Mouse (Mus musculus) monocyte, adult 5-6 weeks (primary cell): ENCODE data around the gene Hmg20b. TPM values are rescaled to one million over a fixed set of nuclear protein-coding genes. Genes with fewer than 3 reads are reported as not detected.

ENCODE experiments used
- ATAC-seq: fragments of 153-309, 156-312 bp; replicated peaks from 2 replicates; pipeline ENCODE4 v1.8.0; 2017; ENCODE audit warnings: mild to moderate bottlenecking; ENCODE audit not compliant: low TSS enrichment, insufficient number of reproducible peaks, severe bottlenecking, poor library complexity, low FRiP score
- total RNA-seq: library from RNA; stranded (forward); fragments of 200-1000, 200-491, 200-594 nt; gene quantifications from 3 replicates; pipeline ENCODE4 v1.2.3, GENCODE M21; 2017

Hmg20b gene
- total RNA-seq, 1 experiment from 2014 or later, result 28.8 TPM

DNA sequence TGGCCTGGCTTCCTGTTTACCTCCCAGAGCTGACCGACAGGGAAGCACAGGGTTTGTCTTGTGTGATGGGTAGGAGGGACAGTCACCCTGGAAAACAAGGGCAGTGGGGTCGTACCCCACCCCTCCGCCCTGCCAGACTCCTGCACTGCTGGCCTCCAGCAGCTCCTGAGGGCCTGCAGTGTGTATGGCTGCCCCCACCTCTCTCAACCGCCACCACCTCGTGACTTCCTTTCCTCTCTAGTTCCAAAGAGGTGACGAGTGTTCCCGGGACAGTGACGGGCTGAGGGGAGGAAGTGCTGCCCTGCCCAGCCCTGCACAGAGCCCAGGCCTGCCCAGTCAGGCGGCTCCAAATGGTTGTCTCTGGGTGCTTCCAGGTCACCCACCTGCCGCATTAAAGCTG, 52.4 kb downstream of the Hmg20b start:
- ATAC-seq, result peak; percentile 46

GRCm38 (mm10) chr10:81297246-81297645, 53.0 kb downstream of the Hmg20b start:
- ATAC-seq, result no peak

Other genes with a start within 250 kb of the Hmg20b start
- gene Map2k2, start 244.6 kb downstream of the Hmg20b start, total RNA-seq, result 62.4 to 77.3 TPM (median 66.5 TPM) in 3 replicates
- gene Zbtb7a, start 215.3 kb downstream of the Hmg20b start, total RNA-seq, result 28.4 to 40.6 TPM (median 30.5 TPM) in 3 replicates
- gene Pias4, start 182.6 kb downstream of the Hmg20b start, total RNA-seq, result 13.0 to 24.9 TPM (median 21.2 TPM) in 3 replicates
- 1,029 to 1,258 TPM (median 1,077 TPM) in 3 replicates for gene Eef2, start 173.8 kb downstream of the Hmg20b start, total RNA-seq
- 30.4 to 45.3 TPM (median 37.3 TPM) in 3 replicates for gene Dapk3, start 167.5 kb downstream of the Hmg20b start, total RNA-seq
- 0.49 TPM in 1 of 3 replicates, not detected in the others for gene 4930442H23Rik, start 166.6 kb downstream of the Hmg20b start, total RNA-seq
- not detected in 3 replicates for gene Nmrk2, start 148.4 kb downstream of the Hmg20b start, total RNA-seq
- gene Atcay, start 119.6 kb downstream of the Hmg20b start, total RNA-seq, result not detected in 3 replicates
- 0.10 to 0.58 TPM in 2 of 3 replicates, not detected in the other for gene Zfr2, start 117.3 kb downstream of the Hmg20b start, total RNA-seq
- gene Matk, start 97.5 kb downstream of the Hmg20b start, total RNA-seq, result 10.2 to 29.6 TPM (median 11.9 TPM) in 3 replicates
- gene Mrpl54, start 83.5 kb downstream of the Hmg20b start, total RNA-seq, result 77.4 to 89.3 TPM (median 78.0 TPM) in 3 replicates
- 8.9 to 13.4 TPM (median 11.5 TPM) in 3 replicates for gene Apba3, start 83.5 kb downstream of the Hmg20b start, total RNA-seq
- gene Tjp3, start 58.9 kb downstream of the Hmg20b start, total RNA-seq, result 2.6 to 8.9 TPM (median 3.0 TPM) in 3 replicates
- 47.3 to 69.4 TPM (median 50.3 TPM) in 3 replicates for gene Pip5k1c, start 57.5 kb downstream of the Hmg20b start, total RNA-seq
- 24.5 to 34.3 TPM (median 25.5 TPM) in 3 replicates for gene Cactin, start 29.4 kb downstream of the Hmg20b start, total RNA-seq
- 0.19 TPM in 1 of 3 replicates, not detected in the others for gene Tbxa2r, start 21.7 kb downstream of the Hmg20b start, total RNA-seq
- not detected in 3 replicates for gene Gipc3, start 7.2 kb downstream of the Hmg20b start, total RNA-seq
- 5.3 to 9.6 TPM (median 6.3 TPM) in 3 replicates for gene Mfsd12, start 7.0 kb upstream of the Hmg20b start, total RNA-seq
- 1.4 to 2.4 TPM in 2 of 3 replicates, not detected in the other for gene 4930404N11Rik, start 15.3 kb upstream of the Hmg20b start, total RNA-seq
- gene Fzr1, start 28.0 kb upstream of the Hmg20b start, total RNA-seq, result 8.2 to 12.9 TPM (median 11.7 TPM) in 3 replicates
- 18.6 to 22.3 TPM (median 20.9 TPM) in 3 replicates for gene Dohh, start 33.9 kb upstream of the Hmg20b start, total RNA-seq
- 2.3 to 3.7 TPM in 2 of 3 replicates, not detected in the other for gene Gm48551, start 34.0 kb upstream of the Hmg20b start, total RNA-seq
- gene Gm48552, start 38.5 kb upstream of the Hmg20b start, total RNA-seq, result not detected in 3 replicates
- 3.9 to 7.9 TPM (median 6.3 TPM) in 3 replicates for gene Smim24, start 42.6 kb upstream of the Hmg20b start, total RNA-seq
- 4.1 to 7.6 TPM (median 5.1 TPM) in 3 replicates for gene Nfic, start 105.2 kb upstream of the Hmg20b start, total RNA-seq
- gene Celf5, start 132.2 kb upstream of the Hmg20b start, total RNA-seq, result 0.32 TPM in 1 of 3 replicates, not detected in the others
- gene Ncln, start 145.9 kb upstream of the Hmg20b start, total RNA-seq, result 42.6 to 86.4 TPM (median 79.6 TPM) in 3 replicates
- 20.5 to 50.8 TPM (median 33.5 TPM) in 3 replicates for gene S1pr4, start 149.7 kb upstream of the Hmg20b start, total RNA-seq
- gene Gna15, start 173.7 kb upstream of the Hmg20b start, total RNA-seq, result 20.3 to 41.0 TPM (median 29.4 TPM) in 3 replicates
- 2.2 to 17.5 TPM (median 15.1 TPM) in 3 replicates for gene Gna11, start 194.7 kb upstream of the Hmg20b start, total RNA-seq
- gene Aes, start 209.0 kb upstream of the Hmg20b start, total RNA-seq, result 129 to 254 TPM (median 141 TPM) in 3 replicates
- 2.0 to 3.2 TPM (median 2.7 TPM) in 3 replicates for gene Tle2, start 224.1 kb upstream of the Hmg20b start, total RNA-seq